Mouse (Mus musculus): Measurements from ENCODE around the gene Cabp7.

Gene Cabp7

GRCm38 (mm10) chr11:4746733-4747132, at the start of gene Cabp7:
TSS of gene Cabp7 (minus strand) at chr11:4746778.
- no peak for DNase-seq (ENCODE audit: low spot score)

GRCm38 (mm10) chr11:4793006-4793405, 46.4 kb upstream of the Cabp7 start:
- no peak for DNase-seq (ENCODE audit: low spot score)

GRCm38 (mm10) chr11:4791549-4791948, 45.0 kb upstream of the Cabp7 start:
- no peak for DNase-seq (ENCODE audit: low spot score)

GRCm38 (mm10) chr11:4789691-4790090, 43.1 kb upstream of the Cabp7 start:
- DNase-seq (ENCODE audit: low spot score): peak; percentile 32

- DNase-seq (ENCODE audit: low spot score): no peak
Measured at GRCm38 (mm10) chr11:4784629-4785142, 38.1 kb upstream of the Cabp7 start.

GRCm38 (mm10) chr11:4783116-4783515, 36.5 kb upstream of the Cabp7 start:
- no peak for DNase-seq (ENCODE audit: low spot score)

- no peak for DNase-seq (ENCODE audit: low spot score)
Measured at GRCm38 (mm10) chr11:4780927-4781326, 34.3 kb upstream of the Cabp7 start.

GRCm38 (mm10) chr11:4772925-4773324, 26.3 kb upstream of the Cabp7 start:
- no peak for DNase-seq (ENCODE audit: low spot score)

GRCm38 (mm10) chr11:4771756-4772155, 25.2 kb upstream of the Cabp7 start:
- DNase-seq (ENCODE audit: low spot score): no peak

GRCm38 (mm10) chr11:4769881-4770280, 23.3 kb upstream of the Cabp7 start:
- no peak for DNase-seq (ENCODE audit: low spot score)

GRCm38 (mm10) chr11:4769293-4769692, 22.7 kb upstream of the Cabp7 start:
- no peak for DNase-seq (ENCODE audit: low spot score)

GRCm38 (mm10) chr11:4768399-4768798, 21.8 kb upstream of the Cabp7 start:
- DNase-seq (ENCODE audit: low spot score): no peak

- DNase-seq (ENCODE audit: low spot score): no peak
Measured at GRCm38 (mm10) chr11:4764476-4764875, 17.9 kb upstream of the Cabp7 start.

- no peak for DNase-seq (ENCODE audit: low spot score)
Measured at GRCm38 (mm10) chr11:4763631-4764030, 17.1 kb upstream of the Cabp7 start.

- DNase-seq (ENCODE audit: low spot score): no peak
Measured at GRCm38 (mm10) chr11:4762511-4762910, 15.9 kb upstream of the Cabp7 start.

GRCm38 (mm10) chr11:4761991-4762390, 15.4 kb upstream of the Cabp7 start:
- DNase-seq (ENCODE audit: low spot score): no peak

- DNase-seq (ENCODE audit: low spot score): no peak
Measured at GRCm38 (mm10) chr11:4760438-4760837, 13.9 kb upstream of the Cabp7 start.

- no peak for DNase-seq (ENCODE audit: low spot score)
Measured at GRCm38 (mm10) chr11:4757789-4758158, 11.2 kb upstream of the Cabp7 start.

GRCm38 (mm10) chr11:4756984-4757788, 10.6 kb upstream of the Cabp7 start:
- no peak for DNase-seq (ENCODE audit: low spot score)

- DNase-seq (ENCODE audit: low spot score): no peak
Measured at GRCm38 (mm10) chr11:4756460-4756859, 9.9 kb upstream of the Cabp7 start.

- DNase-seq (ENCODE audit: low spot score): no peak
Measured at GRCm38 (mm10) chr11:4754867-4755266, 8.3 kb upstream of the Cabp7 start.

- DNase-seq (ENCODE audit: low spot score): no peak
Measured at GRCm38 (mm10) chr11:4754036-4754435, 7.5 kb upstream of the Cabp7 start.

- no peak for DNase-seq (ENCODE audit: low spot score)
Measured at GRCm38 (mm10) chr11:4752836-4753235, 6.3 kb upstream of the Cabp7 start.

GRCm38 (mm10) chr11:4750263-4750662, 3.7 kb upstream of the Cabp7 start:
- DNase-seq (ENCODE audit: low spot score): peak; percentile 56

Data from ovary, adult 18-20 months (tissue).